Mouse (Mus musculus): Measurements from ENCODE around the gene Polg2.

DNA sequence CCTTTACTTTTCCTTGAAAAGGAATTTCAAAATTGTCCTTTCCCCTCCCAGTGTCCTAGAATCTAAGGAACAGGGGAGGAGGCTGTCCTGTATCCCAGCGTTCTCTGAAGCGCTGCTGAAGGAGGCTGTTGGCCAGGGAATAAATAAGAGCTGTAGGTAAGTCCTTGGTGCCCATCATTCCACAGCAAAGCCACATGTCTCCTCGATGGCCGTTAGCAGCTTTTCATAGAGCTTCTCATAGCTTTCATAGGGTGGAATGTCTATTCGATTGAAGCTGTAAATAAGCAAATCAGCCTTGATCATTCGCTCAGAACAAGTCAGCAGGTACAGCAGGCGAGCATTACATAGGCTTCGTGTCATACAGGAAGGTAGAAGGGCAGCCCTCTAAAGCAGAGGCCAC is 43.2 kb upstream of the Polg2 start:
- TF ChIP-seq CTCF (conservative IDR thresholded peaks at IDR 0.05; ENCODE audit: insufficient read depth, insufficient read length, low read depth, low read length) = no peak
- TF ChIP-seq POLR2A (IDR thresholded peaks at IDR 0.05; ENCODE audit: low read depth, low read length) = no peak

All from kidney, adult 2 months (tissue).